Mouse (Mus musculus) heart, embryonic 13.5 days (tissue): Measurements from ENCODE around the gene Rap1b. TPM values are rescaled to one million over a fixed set of nuclear protein-coding genes. Genes with fewer than 3 reads are reported as not detected.
"Not testable (repeated sequence)": the region's sequence is repeated elsewhere in the genome, so short reads cannot be mapped to it uniquely, and the experiment has no call there.

ENCODE experiments used
- ATAC-seq: fragments of 200-750 bp; cut with Nextera tagmentation; 2 replicates; pipeline ENCODE4 v1.8.0; 2017; ENCODE audit warnings: moderate TSS enrichment; ENCODE audit not compliant: insufficient number of reproducible peaks, low FRiP score, low TSS enrichment; ENCODE audit errors: extremely low read depth
- H3K27ac ChIP-seq: fragments of 300-500 bp; sonication (generic); replicated peaks from 2 replicates; pipeline ENCODE4 v1.5.1; 2015; ENCODE audit warnings: moderate library complexity, mild to moderate bottlenecking, inconsistent platforms
- H3K27me3 ChIP-seq: fragments of 300-500 bp; sonication (generic); replicated peaks from 2 replicates; pipeline ENCODE4 v1.6.1; 2015; ENCODE audit warnings: mild to moderate bottlenecking, inconsistent platforms
- H3K36me3 ChIP-seq: fragments of 300-500 bp; sonication (generic); 2 replicates; pipeline ENCODE4 v1.6.1; 2015; ENCODE audit warnings: mild to moderate bottlenecking, inconsistent platforms
- H3K4me1 ChIP-seq: fragments of 300-500 bp; sonication (generic); 2 replicates; pipeline ENCODE4 v1.6.1; 2015; ENCODE audit warnings: inconsistent platforms
- H3K4me2 ChIP-seq: fragments of 300-500 bp; sonication (generic); 2 replicates; pipeline ENCODE4 v1.6.1; 2015; ENCODE audit warnings: inconsistent platforms, mild to moderate bottlenecking, moderate library complexity
- H3K4me3 ChIP-seq: fragments of 300-500 bp; sonication (generic); 2 replicates; pipeline ENCODE4 v1.5.1; 2015; ENCODE audit warnings: moderate library complexity, mild to moderate bottlenecking, inconsistent platforms
- H3K9ac ChIP-seq: fragments of 300-500 bp; sonication (generic); 2 replicates; pipeline ENCODE4 v1.6.1; 2015; ENCODE audit warnings: inconsistent platforms, mild to moderate bottlenecking, moderate library complexity
- H3K9me3 ChIP-seq: fragments of 300-500 bp; sonication (generic); 2 replicates; pipeline ENCODE4 v1.6.1; 2016; ENCODE audit warnings: inconsistent platforms
- WGBS: fragments of 180-500 bp; shearing (Covaris S2); methylation state at CpG from one replicate; pipeline ENCODE4 v1.1.7; 2015; ENCODE audit warnings: mixed read lengths; 5-methylcytosine and 5-hydroxymethylcytosine counted together
- polyA plus RNA-seq: library from polyadenylated mRNA; unstranded; fragments of >200 nt; fragmentation: Nextera tagmentation; extraction: Ambion mirVana; gene quantifications from 2 replicates; pipeline ENCODE4 v1.2.1, GENCODE M21; 2015

Rap1b gene
- polyA plus RNA-seq: 119 and 129 TPM in 2 replicates

DNA sequence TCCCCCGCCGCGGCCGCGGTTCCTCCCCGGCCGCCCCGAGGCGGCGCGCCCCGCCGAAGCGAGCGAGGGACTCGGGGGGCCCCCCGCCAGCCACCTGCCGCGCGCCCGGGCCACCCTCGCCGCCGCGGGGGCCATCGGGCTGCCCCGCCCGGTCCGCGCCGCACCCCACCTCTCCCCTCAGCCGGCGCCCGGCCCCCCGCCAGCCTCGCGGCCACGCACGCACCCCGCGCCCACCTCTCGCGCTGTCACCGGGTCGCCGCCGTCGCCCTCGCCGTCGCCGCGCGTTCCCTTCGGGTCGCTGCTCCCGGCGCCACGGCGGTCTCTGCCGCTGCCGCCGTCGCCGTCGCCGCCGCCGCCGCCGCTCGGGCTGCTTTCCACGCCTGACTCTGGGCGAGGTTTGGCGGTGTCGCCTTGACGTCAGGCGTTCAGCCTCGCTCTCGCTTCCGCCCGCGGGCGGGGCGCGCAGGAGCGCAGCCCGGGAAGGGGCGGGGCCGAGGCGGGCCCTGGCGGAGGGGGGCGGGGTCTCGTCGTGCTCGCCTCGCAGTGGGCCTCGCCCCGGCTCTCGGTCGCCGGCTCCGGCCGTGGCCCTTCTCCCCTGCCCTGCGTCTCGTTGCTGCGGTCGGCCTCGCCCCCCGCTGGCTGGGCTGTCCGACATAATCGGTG, at the start of gene Rap1b:
TSS of gene Rap1b (minus strand) at position 439 of the 663 bp plus-strand sequence.
- WGBS: under 1% methylated on average over 97 of the region's 112 CpGs
- H3K27me3 ChIP-seq: no peaks in the 10 kb centered on the region
- peak within 1 kb of the TSS; percentile 94 for H3K4me3 ChIP-seq
- peaks cover 41% of the 10 kb centered on the region for H3K4me1 ChIP-seq
- H3K27ac ChIP-seq: peak within 1 kb of the TSS; percentile 98
- peak; percentile 95 for ATAC-seq
- H3K36me3 ChIP-seq: no peaks in the 10 kb centered on the region
- peak within 1 kb of the TSS; percentile 99 for H3K9ac ChIP-seq
- peak within 1 kb of the TSS; percentile 75 for H3K4me2 ChIP-seq
- H3K9me3 ChIP-seq: no peaks in the 10 kb centered on the region

- no peaks in the 10 kb centered on the region; the same call in 1 of the 2 replicates for H3K27me3 ChIP-seq
- no peak overlapping the region for H3K4me3 ChIP-seq
- peaks cover 16% of the 10 kb centered on the region for H3K4me1 ChIP-seq
- ATAC-seq: no peak
- H3K9me3 ChIP-seq: no peaks in the 10 kb centered on the region
- WGBS: 68% methylated on average over 4 of the region's 4 CpGs
- H3K4me2 ChIP-seq: no peak overlapping the region
- no peaks in the 10 kb centered on the region for H3K36me3 ChIP-seq
- no peak overlapping the region for H3K9ac ChIP-seq
- no peak overlapping the region for H3K27ac ChIP-seq
Observed at GRCm38 (mm10) chr10:117895186-117895585, 49.4 kb upstream of the Rap1b start.

DNA sequence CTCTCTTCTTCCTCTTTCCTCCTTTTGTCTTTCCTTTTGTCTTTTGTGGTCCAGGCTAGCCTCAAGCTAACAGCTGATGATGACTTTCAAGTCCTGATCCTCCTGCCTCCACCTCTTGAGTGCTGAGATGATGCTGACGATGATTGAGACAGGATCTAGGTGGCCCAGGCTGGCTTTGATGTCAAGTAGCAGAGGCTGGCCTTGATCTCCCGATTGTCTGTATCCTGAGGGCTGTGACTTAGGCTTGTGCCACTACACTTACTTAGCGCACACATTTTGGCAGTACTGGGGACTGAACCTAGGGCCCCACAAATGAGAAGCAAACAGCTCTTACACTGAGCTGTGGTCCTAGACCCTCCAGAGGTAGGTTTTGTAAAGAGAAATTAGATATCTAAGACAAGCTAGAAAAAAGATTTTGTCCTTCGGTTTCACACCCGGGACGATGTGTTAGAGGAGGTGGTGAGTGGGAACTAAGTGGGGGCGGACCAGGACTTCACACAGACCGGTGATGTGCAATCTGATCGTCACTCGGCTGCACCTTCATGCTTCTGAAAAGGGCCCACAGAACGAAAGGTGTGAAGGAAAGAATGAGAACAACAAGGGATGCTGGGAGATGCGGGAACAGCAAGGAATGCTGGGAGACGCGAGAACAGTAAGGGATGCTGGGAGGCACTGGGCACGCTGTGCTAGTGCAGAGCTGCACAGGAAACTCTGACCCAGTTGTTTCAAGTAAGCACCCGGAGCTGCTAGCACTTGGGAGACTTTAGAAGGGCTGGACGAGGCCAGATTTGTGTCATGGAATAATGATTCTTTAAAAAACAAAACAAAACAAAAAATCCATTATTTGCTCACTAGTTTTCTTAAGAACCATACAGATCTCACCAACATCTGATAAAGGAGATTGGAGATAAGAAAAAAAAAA, 48.5 kb upstream of the Rap1b start:
- Histone ChIP-seq H3K27me3 (no peaks in the 10 kb centered on the region; the same call in 1 of the 2 replicates), H3K4me3 (no peak overlapping the region), H3K9ac (no peak overlapping the region), H3K4me1 (peaks cover 13% of the 10 kb centered on the region), H3K9me3 (no peaks in the 10 kb centered on the region), H3K27ac (no peak overlapping the region), H3K4me2 (no peak overlapping the region), H3K36me3 (no peaks in the 10 kb centered on the region)
- no peak for ATAC-seq
- 78% methylated on average over 17 of the region's 17 CpGs for WGBS

DNA sequence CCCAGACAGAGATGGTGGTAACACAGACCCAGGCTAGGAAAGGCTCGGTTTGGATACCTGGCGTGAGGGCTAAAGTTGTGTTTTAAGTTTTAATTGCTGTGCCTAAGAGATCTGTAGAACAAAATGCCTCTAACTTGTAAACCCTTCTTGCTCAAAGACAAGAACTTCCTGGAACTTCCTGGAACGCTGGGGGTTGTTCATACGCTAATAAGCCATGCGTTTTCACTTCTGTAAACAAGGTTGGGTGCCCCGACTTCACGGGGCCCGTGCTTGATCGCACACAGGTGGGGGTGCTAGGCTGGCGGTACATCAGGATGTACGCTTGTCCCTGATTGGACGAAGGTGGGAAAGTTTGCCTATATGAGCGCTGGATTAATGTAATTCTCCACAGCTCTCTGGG, 47.3 kb upstream of the Rap1b start:
- WGBS: 42% methylated on average over 12 of the region's 13 CpGs
- not testable (repeated sequence) for H3K4me3 ChIP-seq, H3K27me3 ChIP-seq, H3K27ac ChIP-seq, H3K4me2 ChIP-seq, H3K36me3 ChIP-seq, ATAC-seq, H3K9ac ChIP-seq, H3K9me3 ChIP-seq
- peaks cover 12% of the 10 kb centered on the region for H3K4me1 ChIP-seq

DNA sequence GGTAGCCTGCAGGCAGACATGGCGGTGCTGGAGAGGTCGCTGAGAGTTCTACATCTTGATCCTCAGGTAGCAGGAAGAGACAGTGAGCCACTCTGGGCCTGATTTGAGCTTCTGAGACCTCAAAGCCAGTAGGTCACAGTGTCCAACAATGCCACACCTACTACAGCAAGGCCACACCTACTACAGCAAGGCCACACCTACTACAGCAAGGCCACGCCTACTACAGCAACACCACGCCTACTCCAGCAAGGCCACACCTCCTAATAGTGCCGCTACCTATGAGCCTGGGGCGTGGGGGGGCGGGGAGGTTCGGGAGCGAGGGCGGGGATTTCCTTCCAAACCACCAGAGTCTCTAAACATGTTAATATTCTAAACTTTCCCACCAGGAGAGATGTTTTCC, 45.5 kb upstream of the Rap1b start:
- no peak overlapping the region for H3K4me2 ChIP-seq
- no peak overlapping the region for H3K9ac ChIP-seq
- no peaks in the 10 kb centered on the region; the same call in 1 of the 2 replicates for H3K27me3 ChIP-seq
- no peak overlapping the region for H3K27ac ChIP-seq
- H3K36me3 ChIP-seq: no peaks in the 10 kb centered on the region
- no peak for ATAC-seq
- WGBS: 75% methylated on average over 10 of the region's 10 CpGs
- H3K9me3 ChIP-seq: no peaks in the 10 kb centered on the region
- H3K4me3 ChIP-seq: no peak overlapping the region
- H3K4me1 ChIP-seq: peaks cover 8% of the 10 kb centered on the region

DNA sequence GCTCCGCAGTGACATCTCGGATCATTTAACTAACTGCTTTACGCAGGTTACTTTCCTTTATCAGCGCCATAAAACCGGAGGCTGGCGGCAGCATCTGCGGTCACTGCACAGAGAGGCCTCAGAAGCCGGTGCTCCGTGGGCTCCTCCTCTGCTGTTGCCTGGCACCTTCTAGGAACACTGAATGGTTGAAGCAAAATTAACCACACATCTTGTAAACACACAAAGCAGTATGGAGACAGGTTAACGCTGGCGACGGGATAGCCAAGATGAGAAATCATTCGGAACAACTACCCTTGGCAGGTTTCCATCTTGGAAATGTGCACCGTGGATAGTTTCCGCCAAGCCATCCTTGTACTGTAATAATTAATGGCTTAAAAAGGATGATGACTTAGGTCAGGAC, 43.0 kb upstream of the Rap1b start:
- Histone ChIP-seq H3K4me2 (no peak overlapping the region), H3K4me1 (peaks cover 13% of the 10 kb centered on the region; the same call in 1 of the 2 replicates), H3K36me3 (no peaks in the 10 kb centered on the region), H3K27ac (no peak overlapping the region), H3K4me3 (no peak overlapping the region), H3K9ac (no peak overlapping the region), H3K9me3 (no peaks in the 10 kb centered on the region), H3K27me3 (no peaks in the 10 kb centered on the region; the same call in 1 of the 2 replicates)
- 83% methylated on average over 15 of the region's 15 CpGs for WGBS
- no peak for ATAC-seq

- Histone ChIP-seq H3K9me3 (no peaks in the 10 kb centered on the region), H3K27me3 (no peaks in the 10 kb centered on the region), H3K36me3 (no peaks in the 10 kb centered on the region), H3K9ac (no peak overlapping the region), H3K27ac (no peak overlapping the region), H3K4me1 (peaks cover 13% of the 10 kb centered on the region; the same call in 1 of the 2 replicates), H3K4me2 (no peak overlapping the region), H3K4me3 (no peak overlapping the region)
- ATAC-seq: no peak
- WGBS: 27% methylated on average over 4 of the region's 4 CpGs
Observed at GRCm38 (mm10) chr10:117885358-117885757, 39.5 kb upstream of the Rap1b start.

GRCm38 (mm10) chr10:117884760-117885159, 38.9 kb upstream of the Rap1b start:
- Histone ChIP-seq H3K4me1 (peaks cover 13% of the 10 kb centered on the region; the same call in 1 of the 2 replicates), H3K9me3 (no peaks in the 10 kb centered on the region), H3K27ac (no peak overlapping the region), H3K4me3 (no peak overlapping the region), H3K36me3 (no peaks in the 10 kb centered on the region), H3K9ac (no peak overlapping the region), H3K27me3 (no peaks in the 10 kb centered on the region), H3K4me2 (no peak overlapping the region)
- WGBS: 69% methylated on average over 5 of the region's 5 CpGs
- ATAC-seq: no peak

- peaks cover 13% of the 10 kb centered on the region; the same call in 1 of the 2 replicates for H3K4me1 ChIP-seq
- H3K36me3 ChIP-seq: no peaks in the 10 kb centered on the region
- no peaks in the 10 kb centered on the region for H3K27me3 ChIP-seq
- H3K9me3 ChIP-seq: no peaks in the 10 kb centered on the region
- H3K9ac ChIP-seq: no peak overlapping the region
- H3K4me3 ChIP-seq: no peak overlapping the region
- H3K27ac ChIP-seq: no peak overlapping the region
- WGBS: 80% methylated on average over 8 of the region's 8 CpGs
- H3K4me2 ChIP-seq: no peak overlapping the region
- ATAC-seq: no peak
Observed at GRCm38 (mm10) chr10:117883438-117883837, 37.6 kb upstream of the Rap1b start.

DNA sequence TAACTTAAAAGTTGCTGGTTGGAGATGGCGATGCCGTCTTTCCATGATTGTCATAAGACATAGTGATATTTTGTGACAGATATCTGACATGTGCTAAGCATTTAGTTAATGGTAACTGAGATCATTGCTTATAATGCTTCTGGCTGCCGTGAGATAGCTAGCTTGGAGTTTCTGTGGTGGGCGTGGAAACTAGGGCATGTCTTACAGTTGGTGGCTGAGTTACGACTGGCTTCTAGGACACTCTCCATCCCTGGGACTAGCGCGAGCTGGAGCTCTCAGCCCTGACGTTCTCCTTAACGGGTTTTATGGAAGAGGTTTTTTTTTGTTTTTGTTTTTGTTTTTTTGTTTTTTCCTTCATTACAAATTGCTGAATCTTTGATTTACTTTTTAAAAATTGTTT, 32.8 kb upstream of the Rap1b start:
- Histone ChIP-seq H3K27me3 (no peaks in the 10 kb centered on the region), H3K4me1 (no peaks in the 10 kb centered on the region), H3K9ac (no peak overlapping the region), H3K27ac (no peak overlapping the region), H3K9me3 (no peaks in the 10 kb centered on the region), H3K36me3 (no peaks in the 10 kb centered on the region), H3K4me2 (no peak overlapping the region), H3K4me3 (no peak overlapping the region)
- 81% methylated on average over 9 of the region's 9 CpGs for WGBS
- no peak for ATAC-seq

DNA sequence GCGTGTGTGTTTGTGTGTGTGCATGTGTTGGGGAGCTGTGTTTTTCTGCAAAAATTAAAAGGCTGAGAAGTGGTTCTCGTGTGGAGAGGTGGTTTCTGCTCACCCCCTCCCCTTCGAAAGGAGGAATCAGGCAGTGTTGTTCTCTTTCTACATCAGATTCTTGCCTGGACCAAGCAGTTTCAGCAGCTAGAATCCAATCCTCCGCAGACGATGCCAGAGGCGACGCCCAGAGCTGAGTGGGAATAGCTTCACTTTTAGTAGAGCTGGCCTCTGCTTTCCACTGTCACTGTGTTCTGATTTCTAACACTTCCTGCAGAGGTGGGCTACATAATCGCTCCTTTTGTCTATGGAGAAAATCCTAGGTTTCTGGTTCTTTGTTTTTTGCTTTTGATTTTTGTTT, 31.0 kb upstream of the Rap1b start:
- Histone ChIP-seq H3K4me3 (no peak overlapping the region), H3K9ac (no peak overlapping the region), H3K27ac (no peak overlapping the region), H3K9me3 (no peaks in the 10 kb centered on the region), H3K4me1 (no peaks in the 10 kb centered on the region), H3K36me3 (no peaks in the 10 kb centered on the region), H3K27me3 (no peaks in the 10 kb centered on the region), H3K4me2 (no peak overlapping the region)
- no peak for ATAC-seq
- 69% methylated on average over 8 of the region's 8 CpGs for WGBS
